Mouse (Mus musculus): ENCODE measurements around the gene Zbed5.

- TF ChIP-seq CTCF (IDR thresholded peaks at IDR 0.05; ENCODE audit: extremely low read depth, insufficient read length, insufficient replicate concordance, low read depth, low read length) (no peak), POLR2A (IDR thresholded peaks at IDR 0.05; ENCODE audit: low read depth, low read length) (peak; percentile 86)
Measured at GRCm38 (mm10) chr5:129886911-129887636, 8.4 kb upstream of the Zbed5 start, which contains the start of gene Chchd2.
